In the genomic region with DNA sequence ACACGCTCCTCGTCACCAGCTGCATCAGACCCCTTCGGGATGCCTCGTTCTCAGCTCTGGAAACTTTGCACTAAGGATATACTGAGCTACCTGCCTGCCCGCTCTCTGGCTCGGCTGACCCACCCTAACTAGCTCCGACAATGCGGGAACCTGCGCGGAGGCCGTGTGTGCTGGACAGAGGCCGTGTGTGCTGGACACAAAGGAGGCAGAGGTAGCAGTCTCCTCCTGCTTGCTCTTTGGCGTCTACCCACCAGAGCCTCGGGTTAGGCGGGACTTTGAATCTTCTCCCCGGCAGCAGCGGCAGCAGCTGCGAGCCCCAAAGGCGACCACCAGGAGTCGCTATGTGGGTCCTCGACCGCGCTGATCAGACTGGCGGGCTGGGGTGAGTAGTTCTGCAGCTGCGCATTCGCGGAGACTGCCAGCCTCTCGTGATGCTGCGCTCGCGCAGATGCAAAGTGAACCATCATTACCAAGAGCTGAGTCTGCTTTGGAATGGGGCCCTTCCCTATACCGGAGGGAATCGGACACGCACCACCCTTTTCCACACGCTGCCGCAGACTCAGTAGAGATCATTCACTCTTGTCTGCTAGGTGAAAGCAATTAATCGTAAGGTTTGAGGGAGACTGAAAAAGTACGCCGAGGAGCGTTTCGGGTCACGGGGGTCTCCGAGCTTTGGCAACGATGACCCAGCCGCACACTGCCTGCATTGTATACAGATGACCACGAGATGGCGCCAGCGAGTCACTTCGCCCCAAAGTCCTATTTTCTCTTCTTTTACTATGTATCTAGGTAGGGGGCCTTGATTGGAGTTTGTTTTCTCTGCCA, we compare ENCODE assay signal across 1 mouse cellular context.
TF ChIP-seq lines count a peak whose summit lies in the region.

No protein-coding gene starts in this region.

TF ChIP-seq in C2C12, 6 proteins besides CTCF, POLR2A, EP300 and RAD21:
- peak; percentile 77 for TF ChIP-seq MAX (IDR thresholded peaks at IDR 0.05)
- no peak for TF ChIP-seq USF1 (IDR thresholded peaks at IDR 0.05; ENCODE audit: low read depth)
TF ChIP-seq in C2C12: peak in this region for 1.
